11 mouse cellular contexts compared by ENCODE assay signal in genomic region chr2:171676083-171676482, GRCm38 (mm10).
A peak's percentile ranks its signal among the peaks of the same experiment; 100 is the strongest.
DNase-seq lines count a peak whose midpoint lies in the region; ATAC-seq lines count a peak whose summit lies in the region.
"Had no signal": no experiment of that assay in that cellular context is flagged by ENCODE, and none has a peak within 500 bp of the region (broad histone marks: within the 10 kb centered on the region; RNA-seq: fewer than 3 reads in every experiment).

No protein-coding gene starts in this region.

- 0 out of 2 replicates have a peak overlapping the region, but pooled peaks have one; percentile 23 for H3K27ac ChIP-seq in hindbrain, embryonic 13.5 days
- H3K27ac ChIP-seq in hindbrain, embryonic 10.5 days: no peak overlapping the region
- H3K27ac ChIP-seq in neural tube, embryonic 11.5 days (ENCODE audit: low read depth, low read length): no peak overlapping the region
- no peak overlapping the region for H3K27ac ChIP-seq in neural tube, embryonic 15.5 days (replicated peaks)
- no peak overlapping the region; the same call in 1 of the 2 replicates for H3K27ac ChIP-seq in heart, embryonic 16.5 days (ENCODE audit: low read length)
- H3K27ac ChIP-seq: liver, embryonic 12.5 days had no signal

- no peak overlapping the region for H3K9ac ChIP-seq in hindbrain, embryonic 13.5 days
- no peak overlapping the region for H3K9ac ChIP-seq in neural tube, embryonic 11.5 days (ENCODE audit: low read length)
- no peak overlapping the region for H3K9ac ChIP-seq in neural tube, embryonic 15.5 days (replicated peaks)
- no peak overlapping the region for H3K9ac ChIP-seq in heart, embryonic 16.5 days (ENCODE audit: low read length)
- H3K9ac ChIP-seq: liver, embryonic 12.5 days had no signal

- no peak overlapping the region for H3K4me3 ChIP-seq in hindbrain, embryonic 13.5 days
- no peak overlapping the region for H3K4me3 ChIP-seq in hindbrain, embryonic 10.5 days
- no peak overlapping the region for H3K4me3 ChIP-seq in neural tube, embryonic 11.5 days (ENCODE audit: low read depth, low read length)
- H3K4me3 ChIP-seq in neural tube, embryonic 15.5 days (replicated peaks): no peak overlapping the region
- no peak overlapping the region for H3K4me3 ChIP-seq in heart, embryonic 16.5 days (ENCODE audit: low read length)
- H3K4me3 ChIP-seq: liver, embryonic 12.5 days had no signal

- no peaks in the 10 kb centered on the region; the same call in 1 of the 2 replicates for H3K9me3 ChIP-seq in hindbrain, embryonic 13.5 days
- H3K9me3 ChIP-seq in hindbrain, embryonic 10.5 days: 0 out of 2 replicates have a peak, but pooled peaks cover 5% of the 10 kb centered on the region
- H3K9me3 ChIP-seq in neural tube, embryonic 11.5 days (ENCODE audit: control insufficient read depth, low read length): no peaks in the 10 kb centered on the region
- no peaks in the 10 kb centered on the region for H3K9me3 ChIP-seq in neural tube, embryonic 15.5 days (replicated peaks)
- peaks cover 4% of the 10 kb centered on the region; the same call in 1 of the 2 replicates for H3K9me3 ChIP-seq in heart, embryonic 16.5 days (replicated peaks; ENCODE audit: control insufficient read depth, low read length)

- H3K27me3 ChIP-seq in hindbrain, embryonic 13.5 days: no peaks in the 10 kb centered on the region
- no peaks in the 10 kb centered on the region for H3K27me3 ChIP-seq in hindbrain, embryonic 10.5 days (ENCODE audit: insufficient read depth, poor library complexity, severe bottlenecking)
- no peaks in the 10 kb centered on the region for H3K27me3 ChIP-seq in neural tube, embryonic 11.5 days (ENCODE audit: control insufficient read depth, insufficient read depth, low read length)
- no peaks in the 10 kb centered on the region for H3K27me3 ChIP-seq in neural tube, embryonic 15.5 days (replicated peaks)
- no peaks in the 10 kb centered on the region for H3K27me3 ChIP-seq in heart, embryonic 16.5 days (ENCODE audit: control insufficient read depth, insufficient read depth, low read length)
- H3K27me3 ChIP-seq: liver, embryonic 12.5 days had no signal

- H3K4me1 ChIP-seq in hindbrain, embryonic 13.5 days (replicated peaks): peaks cover 5% of the 10 kb centered on the region; the same call in 1 of the 2 replicates
- no peaks in the 10 kb centered on the region for H3K4me1 ChIP-seq in hindbrain, embryonic 10.5 days (replicated peaks)
- no peaks in the 10 kb centered on the region for H3K4me1 ChIP-seq in neural tube, embryonic 11.5 days (ENCODE audit: control insufficient read depth, insufficient read depth, low read length)
- H3K4me1 ChIP-seq in neural tube, embryonic 15.5 days: no peaks in the 10 kb centered on the region; the same call in 1 of the 2 replicates
- no peaks in the 10 kb centered on the region for H3K4me1 ChIP-seq in heart, embryonic 16.5 days (ENCODE audit: control insufficient read depth, insufficient read depth, low read length)
- H3K4me1 ChIP-seq: liver, embryonic 12.5 days had no signal

- no peak overlapping the region for H3K4me2 ChIP-seq in hindbrain, embryonic 13.5 days
- H3K4me2 ChIP-seq in neural tube, embryonic 11.5 days (ENCODE audit: low read depth): no peak overlapping the region
- no peak overlapping the region for H3K4me2 ChIP-seq in neural tube, embryonic 15.5 days
- H3K4me2 ChIP-seq in heart, embryonic 16.5 days (ENCODE audit: low read depth, low read length): no peak overlapping the region
- H3K4me2 ChIP-seq: liver, embryonic 12.5 days had no signal

- no peaks in the 10 kb centered on the region for H3K36me3 ChIP-seq in hindbrain, embryonic 13.5 days
- no peaks in the 10 kb centered on the region for H3K36me3 ChIP-seq in hindbrain, embryonic 10.5 days
- H3K36me3 ChIP-seq in neural tube, embryonic 11.5 days (ENCODE audit: control insufficient read depth, insufficient read depth, low read length): no peaks in the 10 kb centered on the region
- no peaks in the 10 kb centered on the region for H3K36me3 ChIP-seq in neural tube, embryonic 15.5 days
- H3K36me3 ChIP-seq in heart, embryonic 16.5 days (ENCODE audit: control insufficient read depth, insufficient read depth): no peaks in the 10 kb centered on the region
- H3K36me3 ChIP-seq: liver, embryonic 12.5 days had no signal

- ATAC-seq in hindbrain, embryonic 13.5 days (ENCODE audit: low FRiP score): no peak
- no peak for ATAC-seq in neural tube, embryonic 11.5 days (ENCODE audit: insufficient read depth, low FRiP score, low TSS enrichment)
- no peak for ATAC-seq in neural tube, embryonic 15.5 days (ENCODE audit: low FRiP score)
- ATAC-seq in heart, embryonic 16.5 days (replicated peaks; ENCODE audit: extremely low read depth, insufficient read depth, low FRiP score): peak; percentile 41
- no peak for ATAC-seq in erythroid progenitor cell, adult 5-6 weeks (replicated peaks; ENCODE audit: low FRiP score, poor library complexity, severe bottlenecking)
- ATAC-seq: liver, embryonic 12.5 days had no signal

- WGBS in hindbrain, embryonic 13.5 days: 50% methylated on average over 8 of the region's 8 CpGs
- 80% methylated on average over 8 of the region's 8 CpGs for WGBS in hindbrain, embryonic 10.5 days
- 75% methylated on average over 8 of the region's 8 CpGs for WGBS in neural tube, embryonic 11.5 days
- WGBS in neural tube, embryonic 15.5 days: 50% methylated on average over 8 of the region's 8 CpGs
- WGBS in heart, embryonic 16.5 days: 48% methylated on average over 8 of the region's 8 CpGs

- DNase-seq in hindbrain, embryonic 10.5 days (ENCODE audit: low spot score): no peak
- DNase-seq in neural tube, embryonic 11.5 days (ENCODE audit: low spot score): peak; percentile 29
- peak; percentile 39 for DNase-seq in mesoderm, embryonic 11.5 days (ENCODE audit: low read depth, low spot score)
- no peak for DNase-seq in left cerebral cortex, adult 11 months (ENCODE audit: low spot score)
- DNase-seq: cerebellum, adult 11-12 months; spleen, adult 18-20 months had no signal

Comparison
In these comparisons a context has a peak if more than half of its experiments do, and no peak if none do; other contexts are left out.
1. DNase-seq: peak in neural tube, embryonic 11.5 days (single experiment) and mesoderm, embryonic 11.5 days (single experiment); none in hindbrain, embryonic 10.5 days (single experiment) and left cerebral cortex, adult 11 months (single experiment).